Mouse (Mus musculus): ENCODE data around the gene Pde4dip.

Pde4dip gene

DNA sequence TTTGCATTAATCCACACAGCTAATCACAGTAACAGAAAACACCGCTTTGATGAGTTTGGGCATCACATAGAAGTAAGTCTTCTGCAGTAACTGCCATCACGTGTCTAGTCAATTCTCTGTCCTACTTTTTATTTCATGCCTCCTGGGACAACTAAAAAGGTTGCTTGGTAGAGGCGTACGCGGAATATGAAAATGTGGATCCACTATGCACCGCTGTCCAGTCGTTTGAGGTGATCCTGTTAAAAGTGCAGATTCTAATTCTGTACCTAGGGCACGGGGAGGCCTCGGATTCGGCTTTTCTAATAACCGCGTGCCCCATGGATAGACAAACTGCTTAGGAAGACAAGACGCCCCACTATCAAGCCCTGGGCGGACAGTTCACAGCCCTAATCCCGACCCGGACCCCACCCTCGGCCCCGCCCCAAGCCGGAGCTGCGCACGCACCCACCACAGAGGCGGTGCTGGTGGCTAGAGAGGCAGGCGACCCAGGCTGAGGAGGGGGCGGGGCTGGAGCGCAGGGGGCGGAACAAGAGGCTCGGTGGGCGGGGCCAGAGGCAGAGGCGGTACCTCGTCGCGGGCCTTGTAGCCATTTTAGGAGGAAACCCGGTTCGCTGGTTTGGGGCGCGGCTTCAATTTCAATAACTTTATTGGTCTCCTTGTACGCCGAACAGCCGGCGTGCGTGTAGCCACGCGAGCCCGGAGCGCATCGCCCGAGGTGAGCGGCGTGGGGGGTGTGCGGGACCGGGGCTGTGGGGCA lies 230.7 kb downstream of the Pde4dip start, which contains the start of gene Prkab2:
TSS of gene Prkab2 (plus strand) at position 539 of the 757 bp plus-strand sequence.
- in situ Hi-C loops (cut with MseI, MboI) = no loop called here

DNA sequence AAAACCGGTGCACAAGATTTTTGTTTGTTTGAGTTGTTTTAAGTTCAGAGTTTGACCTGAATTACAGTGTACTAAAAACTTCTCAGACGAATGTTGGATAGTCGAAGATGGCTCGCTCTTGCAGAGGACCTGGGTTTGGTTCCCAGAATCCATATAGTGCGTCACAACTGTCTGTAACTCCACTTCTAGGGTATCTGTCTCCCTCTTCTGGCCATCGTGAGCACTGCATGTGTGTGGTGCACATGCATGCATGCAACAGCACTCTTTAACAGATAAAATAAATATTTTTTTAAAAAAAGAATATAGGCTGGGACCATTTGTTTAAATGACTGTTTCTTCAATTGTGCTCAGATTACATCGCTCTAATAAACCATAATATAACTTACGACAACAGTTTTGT lies 233.6 kb downstream of the Pde4dip start:
- in situ Hi-C loops (cut with MseI, MboI) = no loop called here

DNA sequence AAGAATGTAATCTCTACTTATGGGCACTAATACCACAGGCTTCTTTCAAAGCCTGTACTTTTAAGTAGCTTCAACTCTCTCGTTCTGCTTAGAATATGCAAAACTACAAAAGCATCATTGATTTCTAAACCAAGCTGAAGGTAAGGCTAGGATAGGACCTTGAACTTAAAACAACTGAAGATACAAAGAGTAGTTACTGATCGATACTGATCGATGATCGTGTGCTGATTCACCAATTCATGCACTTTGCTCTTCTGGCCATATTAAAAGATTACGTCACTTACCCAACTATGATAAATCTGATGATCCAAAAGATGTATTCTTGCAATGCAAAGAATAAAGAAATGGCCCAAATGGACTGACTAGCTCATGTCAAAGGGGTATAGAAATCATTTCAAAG lies 234.7 kb downstream of the Pde4dip start:
- in situ Hi-C loops (cut with MseI, MboI) = no loop called here

DNA sequence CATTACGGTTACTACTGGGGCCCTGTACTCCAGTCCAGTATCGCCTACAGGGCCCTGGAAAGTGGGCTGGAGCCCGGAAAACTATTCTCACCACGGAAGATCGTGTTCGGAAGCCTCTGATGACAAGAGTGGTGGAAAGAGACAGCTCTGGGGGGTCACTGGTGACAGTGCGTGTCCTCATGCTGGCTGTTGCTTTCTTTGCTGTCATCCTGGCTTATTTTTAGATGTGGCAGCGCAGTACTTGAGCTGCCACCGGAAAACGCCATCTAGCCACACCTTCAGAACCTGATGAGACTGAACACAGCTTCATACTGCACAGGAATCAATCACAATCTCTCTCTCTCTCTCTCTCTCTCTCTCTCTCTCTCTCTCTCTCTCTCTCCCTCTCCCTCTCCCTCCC lies 236.9 kb downstream of the Pde4dip start:
- in situ Hi-C loops (cut with MseI, MboI) = no loop called here

DNA sequence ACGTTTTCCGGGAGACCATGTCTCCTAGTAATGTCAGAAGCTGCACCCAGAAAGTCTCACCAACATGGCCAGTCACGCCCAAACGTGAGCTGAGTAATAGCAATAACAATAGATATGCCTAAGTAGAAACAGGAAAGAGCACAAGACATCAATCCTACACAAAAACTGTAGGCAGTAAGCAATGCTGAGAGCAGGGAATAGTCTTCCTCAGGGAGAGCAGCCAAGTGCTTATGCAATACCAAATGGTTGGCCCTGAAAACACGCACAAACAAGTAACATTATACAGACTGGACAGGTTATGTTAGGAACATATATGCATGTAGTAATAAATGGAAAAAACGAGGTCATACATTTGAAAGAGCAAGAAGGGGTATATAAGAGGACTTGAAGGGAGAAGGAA lies 239.0 kb downstream of the Pde4dip start:
- in situ Hi-C loops (cut with MseI, MboI) = no loop called here

DNA sequence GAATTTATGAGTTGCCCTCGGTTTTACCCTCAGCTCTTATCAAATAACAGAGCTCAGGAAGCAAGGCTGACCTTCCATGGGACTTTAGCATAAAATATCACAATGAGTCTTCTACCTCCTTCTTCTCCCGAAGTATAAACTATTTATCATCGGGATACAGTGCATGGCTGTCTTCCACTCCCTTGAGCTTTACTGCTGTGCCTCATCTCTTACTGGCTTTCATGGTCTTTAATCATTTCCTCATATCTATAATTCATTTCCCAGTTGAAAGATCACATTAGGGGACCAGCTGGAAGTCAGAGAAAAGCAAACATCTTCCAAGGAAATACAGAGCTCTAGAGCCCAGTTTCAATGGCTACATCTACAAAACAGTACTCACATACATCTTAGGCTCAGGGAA lies 239.5 kb downstream of the Pde4dip start:
- in situ Hi-C loops (cut with MseI, MboI) = no loop called here

DNA sequence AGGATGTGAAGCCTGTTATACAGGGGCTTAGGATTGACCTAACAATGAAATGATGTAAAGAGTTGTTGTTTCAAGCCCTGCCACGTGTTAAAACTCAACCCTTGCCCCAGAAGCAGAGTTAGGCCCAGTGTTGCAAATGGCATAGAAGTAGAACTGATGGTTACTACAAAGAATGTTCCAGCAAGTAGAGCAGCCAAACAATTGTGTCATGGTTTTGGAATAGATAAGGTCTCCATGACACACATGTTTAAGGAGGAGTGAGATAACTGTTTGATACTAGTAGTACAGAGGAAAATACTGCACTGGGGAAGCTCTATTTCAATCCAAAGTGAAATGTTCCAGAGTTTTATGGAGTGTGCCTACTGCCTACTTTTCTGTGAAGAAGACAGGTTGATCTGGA lies 240.0 kb downstream of the Pde4dip start:
- in situ Hi-C loops (cut with MseI, MboI) = no loop called here

DNA sequence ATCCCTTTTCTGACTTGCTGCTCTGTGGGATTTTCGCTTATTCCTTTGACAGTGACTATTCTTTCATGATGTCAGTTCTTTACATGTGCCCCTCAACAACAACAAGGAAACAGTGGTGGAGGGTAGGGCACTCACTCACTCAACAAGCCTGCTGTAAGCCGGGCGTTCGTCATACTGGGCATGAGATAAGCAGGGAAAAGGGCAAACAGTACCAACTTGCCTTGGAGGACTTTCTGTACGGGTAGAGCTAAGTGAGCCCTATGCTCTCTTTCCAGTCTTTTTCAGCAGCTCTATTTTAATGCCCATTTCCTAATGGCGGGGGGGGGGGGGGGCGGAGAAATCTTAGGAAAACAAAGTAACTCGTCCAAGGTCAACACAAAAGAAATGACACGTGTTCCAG lies 246.5 kb downstream of the Pde4dip start:
- in situ Hi-C loops (cut with MseI, MboI) = no loop called here

DNA sequence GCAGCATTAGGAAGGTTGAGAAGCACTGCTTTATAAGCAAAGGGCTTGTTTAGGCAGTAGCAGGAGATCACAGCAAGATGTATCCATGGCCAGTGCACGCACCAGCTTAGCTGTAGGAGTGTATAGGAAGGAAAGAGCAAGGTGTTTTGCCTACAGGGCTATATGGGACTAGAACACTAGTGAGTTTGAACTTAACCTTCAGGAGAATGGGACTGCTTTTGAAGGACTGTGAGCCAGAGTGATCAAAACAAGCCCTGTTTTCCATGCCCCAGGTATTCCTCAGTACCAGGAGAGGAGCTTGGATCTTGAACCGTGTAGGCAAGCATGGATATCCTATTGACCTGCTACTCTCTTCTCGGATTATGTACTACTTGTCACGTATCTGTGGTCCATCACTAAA lies 247.1 kb downstream of the Pde4dip start:
- in situ Hi-C loops (cut with MseI, MboI) = no loop called here

Data from mouse trophoblast stem cell (cell line).